Mouse (Mus musculus): ENCODE data around the gene Mpp1.

DNA sequence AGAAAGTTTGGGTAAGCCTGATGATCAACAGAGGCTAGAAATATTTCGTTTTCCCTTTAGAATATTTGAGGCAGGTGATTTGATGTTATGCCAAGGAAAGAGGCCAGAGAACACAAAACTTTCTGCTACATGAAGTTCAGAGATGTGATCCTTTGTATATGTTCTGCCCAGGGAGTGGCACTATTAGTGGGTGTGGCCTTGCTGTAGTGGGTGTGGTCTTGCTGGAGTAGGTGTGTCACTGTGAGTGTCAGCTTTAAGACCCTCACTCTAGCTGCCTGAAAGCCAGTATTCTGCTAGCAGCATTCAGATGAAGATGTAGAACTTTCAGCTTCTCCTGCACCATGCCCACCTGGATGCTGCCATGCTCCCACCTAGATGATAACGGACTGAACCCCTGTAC, 19.5 kb upstream of the Mpp1 start:
- TF ChIP-seq POLR2A (IDR thresholded peaks at IDR 0.05; ENCODE audit: control insufficient read depth, low read depth, low read length) (no peak), CTCF (IDR thresholded peaks at IDR 0.05; ENCODE audit: control insufficient read depth, insufficient read depth, insufficient replicate concordance, low read depth, low read length) (no peak)
